Mouse (Mus musculus) C2C12 (cell line): Measurements from ENCODE around the gene Ppm1b. TPM values are rescaled to one million over a fixed set of nuclear protein-coding genes. Genes with fewer than 3 reads are reported as not detected.

ENCODE experiments used
- H3K27me3 ChIP-seq: one replicate; pipeline ENCODE4 v1.6.1; 2011; ENCODE audit not compliant: control insufficient read depth, insufficient read depth, insufficient read length
- H3K36me3 ChIP-seq: one replicate; pipeline ENCODE4 v1.6.1; 2011; ENCODE audit not compliant: control insufficient read depth, insufficient read depth
- H3K4me3 ChIP-seq: one replicate; pipeline ENCODE4 v1.5.1; 2011; ENCODE audit warnings: mild to moderate bottlenecking, control low read depth; ENCODE audit not compliant: poor library complexity, insufficient read depth, severe bottlenecking
- H3K79me2 ChIP-seq: one replicate; pipeline ENCODE4 v1.6.1; 2011; ENCODE audit not compliant: control insufficient read depth, insufficient read depth
- H3K79me3 ChIP-seq: one replicate; pipeline ENCODE4 v1.6.1; 2011; ENCODE audit warnings: low read depth, control low read depth
- H3ac ChIP-seq: one replicate; pipeline ENCODE3; 2011; ENCODE audit warnings: low read depth; ENCODE audit not compliant: control insufficient read depth, insufficient read length
- CEBPB ChIP-seq: IDR thresholded peaks from one replicate; pipeline ENCODE4 v1.6.1; 2011; ENCODE audit warnings: low read depth, mild to moderate bottlenecking, control low read depth, moderate library complexity
- CTCF ChIP-seq: IDR thresholded peaks from one replicate; pipeline ENCODE4 v1.5.1; 2011; ENCODE audit not compliant: control insufficient read depth, insufficient read depth, insufficient read length
- FOSL1 ChIP-seq: IDR thresholded peaks from one replicate; pipeline ENCODE4 v1.8.0; 2011; ENCODE audit warnings: mild to moderate bottlenecking, low read length; ENCODE audit not compliant: poor library complexity, insufficient read depth, severe bottlenecking
- MAX ChIP-seq: IDR thresholded peaks from one replicate; pipeline ENCODE4 v1.6.1; 2011; ENCODE audit warnings: mild to moderate bottlenecking, control low read depth
- MYOD1 ChIP-seq: IDR thresholded peaks from one replicate; pipeline ENCODE4 v1.6.1; 2011; ENCODE audit warnings: low read depth; ENCODE audit not compliant: control insufficient read depth, insufficient read length
- MYOG ChIP-seq: IDR thresholded peaks from one replicate; pipeline ENCODE4 v1.6.1; 2011; ENCODE audit not compliant: control insufficient read depth, insufficient read length; ENCODE audit errors: extremely low read depth
- USF1 ChIP-seq: IDR thresholded peaks from one replicate; pipeline ENCODE4 v1.6.1; 2011; ENCODE audit warnings: low read depth, mild to moderate bottlenecking, control low read depth, moderate library complexity
- polyA plus RNA-seq: library from polyadenylated mRNA; unstranded; fragments of >200 nt; fragmentation: generic; extraction: Trizol; gene quantifications from one replicate; pipeline ENCODE4 v1.2.1, GENCODE M21; 2012; ENCODE audit warnings: missing spikeins

The Ppm1b gene
- polyA plus RNA-seq, 1 experiment, result 23.3 TPM

DNA sequence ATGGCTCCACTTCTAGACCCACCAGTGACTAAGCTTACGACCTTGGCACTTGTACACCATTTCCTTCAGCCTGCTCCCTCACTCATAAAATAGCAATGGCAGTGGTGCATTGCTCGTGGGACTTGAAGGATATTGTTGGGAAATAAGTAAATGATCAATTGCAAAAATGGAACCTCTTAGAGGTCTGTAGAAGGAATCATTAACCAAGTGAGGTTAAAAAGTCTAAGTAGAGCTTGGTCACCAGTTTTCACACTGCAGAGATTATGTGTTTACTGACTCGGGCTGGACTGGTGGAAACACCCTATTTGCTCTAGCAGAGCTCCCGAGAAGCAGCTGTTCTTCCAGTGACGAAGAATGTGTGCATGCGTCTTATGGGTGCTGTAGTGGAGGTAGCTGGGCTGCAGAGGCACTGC is 86.9 kb downstream of the Ppm1b start:
- H3ac ChIP-seq, result no peak overlapping the region
- TF ChIP-seq FOSL1, result no peak
- no peak for TF ChIP-seq USF1
- no peak for TF ChIP-seq CTCF
- no peak for TF ChIP-seq MYOD1
- TF ChIP-seq MYOG, result no peak
- TF ChIP-seq CEBPB, result no peak
- no peak for TF ChIP-seq MAX
- H3K79me3 ChIP-seq, result no peaks in the 10 kb centered on the region
- no peaks in the 10 kb centered on the region for H3K36me3 ChIP-seq
- no peak overlapping the region for H3K4me3 ChIP-seq
- no peaks in the 10 kb centered on the region for H3K27me3 ChIP-seq
- H3K79me2 ChIP-seq, result no peaks in the 10 kb centered on the region

DNA sequence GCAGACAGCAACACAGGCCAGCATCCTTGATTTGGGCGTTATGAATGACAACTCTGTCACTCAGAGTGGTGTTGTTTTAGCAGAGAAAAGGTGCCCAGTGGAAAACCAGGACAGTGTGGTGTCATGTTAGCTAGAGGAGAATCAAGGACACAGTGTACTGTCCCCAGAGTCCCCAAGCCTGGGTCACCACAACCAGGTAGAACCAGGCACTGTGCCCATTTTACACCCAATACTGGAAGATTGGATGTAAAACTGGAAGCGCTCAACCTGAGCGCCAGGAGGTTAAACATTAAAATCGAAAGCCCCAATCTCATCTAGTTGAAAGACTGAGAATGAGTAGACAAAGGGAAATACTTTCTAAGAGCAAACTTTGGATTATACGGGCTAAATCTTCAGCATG is 87.9 kb downstream of the Ppm1b start:
- no peaks in the 10 kb centered on the region for H3K79me2 ChIP-seq
- no peaks in the 10 kb centered on the region for H3K36me3 ChIP-seq
- no peaks in the 10 kb centered on the region for H3K79me3 ChIP-seq
- no peaks in the 10 kb centered on the region for H3K27me3 ChIP-seq
- H3K4me3 ChIP-seq, result no peak overlapping the region
- no peak for TF ChIP-seq MYOD1
- TF ChIP-seq CTCF, result no peak
- no peak for TF ChIP-seq MYOG
- no peak for TF ChIP-seq CEBPB
- TF ChIP-seq USF1, result no peak
- no peak for TF ChIP-seq FOSL1
- TF ChIP-seq MAX, result no peak
- no peak overlapping the region for H3ac ChIP-seq

DNA sequence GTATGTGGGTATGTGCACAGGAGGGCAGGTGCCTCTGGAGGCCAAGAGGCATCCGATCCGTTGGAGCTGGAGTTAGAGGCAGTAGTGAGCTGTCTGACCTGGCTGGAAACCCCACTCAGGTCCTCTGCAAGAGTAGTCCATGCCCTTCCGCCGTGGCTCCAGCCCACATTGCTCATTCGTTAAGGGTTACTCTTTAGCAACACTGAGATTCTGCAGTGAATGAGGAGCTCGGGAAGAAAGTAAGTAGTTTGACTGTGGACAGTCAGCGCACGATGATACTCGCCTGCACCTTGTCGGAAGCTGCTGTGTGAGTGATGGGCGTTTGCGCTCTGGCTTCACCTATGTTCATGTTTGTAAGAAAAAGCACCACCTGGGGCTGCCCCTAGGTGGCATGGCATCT is 88.6 kb downstream of the Ppm1b start:
- TF ChIP-seq FOSL1 (no peak), CTCF (no peak), MYOD1 (no peak), MAX (no peak), CEBPB (no peak), MYOG (no peak), USF1 (no peak)
- no peaks in the 10 kb centered on the region for H3K79me2 ChIP-seq
- H3K36me3 ChIP-seq, result no peaks in the 10 kb centered on the region
- no peak overlapping the region for H3ac ChIP-seq
- H3K4me3 ChIP-seq, result no peak overlapping the region
- no peaks in the 10 kb centered on the region for H3K79me3 ChIP-seq
- no peaks in the 10 kb centered on the region for H3K27me3 ChIP-seq

DNA sequence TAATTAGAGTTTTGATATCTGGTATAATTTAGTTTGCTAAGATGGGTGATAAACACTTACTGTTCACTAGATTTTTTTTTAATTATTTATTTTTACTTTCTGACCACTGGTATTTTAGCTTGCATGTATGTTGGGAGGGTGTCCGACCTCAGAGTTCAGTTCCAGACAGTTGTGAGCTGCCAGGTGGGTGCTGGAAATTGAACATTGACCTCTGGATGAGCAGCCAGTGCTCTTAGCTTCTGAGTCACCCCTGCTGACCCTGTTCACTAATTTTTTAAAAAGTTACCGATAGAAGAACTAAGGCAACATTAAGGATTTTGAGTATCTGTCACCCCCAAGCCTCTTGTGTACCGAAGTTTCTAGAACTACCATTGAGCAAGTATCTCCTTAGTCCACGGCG is 91.8 kb downstream of the Ppm1b start:
- no peaks in the 10 kb centered on the region for H3K36me3 ChIP-seq

GRCm38 (mm10) chr17:85058276-85058675 is 101.7 kb downstream of the Ppm1b start:
- Histone ChIP-seq H3K36me3 (peaks cover 2% of the 10 kb centered on the region), H3K4me3 (no peak overlapping the region), H3ac (no peak overlapping the region), H3K79me2 (no peaks in the 10 kb centered on the region), H3K79me3 (no peaks in the 10 kb centered on the region), H3K27me3 (no peaks in the 10 kb centered on the region)
- no peak for TF ChIP-seq MYOG
- TF ChIP-seq CEBPB, result no peak
- no peak for TF ChIP-seq USF1
- no peak for TF ChIP-seq FOSL1
- TF ChIP-seq CTCF, result no peak
- no peak for TF ChIP-seq MAX
- TF ChIP-seq MYOD1, result no peak

More for the DNA sequence above, 91.8 kb downstream of the Ppm1b start:
- TF ChIP-seq MYOG, result no peak
- Histone ChIP-seq H3K4me3 (no peak overlapping the region), H3K79me3 (no peaks in the 10 kb centered on the region), H3K27me3 (no peaks in the 10 kb centered on the region), H3ac (no peak overlapping the region), H3K79me2 (no peaks in the 10 kb centered on the region)

- no peaks in the 10 kb centered on the region for H3K27me3 ChIP-seq
- H3ac ChIP-seq, result no peak overlapping the region
- no peaks in the 10 kb centered on the region for H3K79me2 ChIP-seq
- no peak overlapping the region for H3K4me3 ChIP-seq
- H3K79me3 ChIP-seq, result no peaks in the 10 kb centered on the region
- H3K36me3 ChIP-seq, result peaks cover 5% of the 10 kb centered on the region
- TF ChIP-seq MAX (no peak), MYOD1 (no peak), MYOG (no peak), CEBPB (no peak), CTCF (no peak), USF1 (no peak), FOSL1 (no peak)
These were observed 102.6 kb downstream of the Ppm1b start for GRCm38 (mm10) chr17:85059136-85059535.
